Mouse (Mus musculus) lung, adult 2 months (tissue): ENCODE measurements around the gene Zbtb37.

ENCODE experiments used
- CTCF ChIP-seq: fragments of 200-500 bp; IDR thresholded peaks from 2 replicates; pipeline ENCODE4 v1.5.1; 2011; ENCODE audit warnings: mild to moderate bottlenecking, low read length, control low read depth; ENCODE audit not compliant: insufficient read depth
- POLR2A ChIP-seq: fragments of 200-500 bp; IDR thresholded peaks from 2 replicates; pipeline ENCODE4 v1.6.1; 2011; ENCODE audit warnings: low read depth, mild to moderate bottlenecking, control low read depth, low read length, borderline replicate concordance; ENCODE audit errors: extremely low read depth

DNA sequence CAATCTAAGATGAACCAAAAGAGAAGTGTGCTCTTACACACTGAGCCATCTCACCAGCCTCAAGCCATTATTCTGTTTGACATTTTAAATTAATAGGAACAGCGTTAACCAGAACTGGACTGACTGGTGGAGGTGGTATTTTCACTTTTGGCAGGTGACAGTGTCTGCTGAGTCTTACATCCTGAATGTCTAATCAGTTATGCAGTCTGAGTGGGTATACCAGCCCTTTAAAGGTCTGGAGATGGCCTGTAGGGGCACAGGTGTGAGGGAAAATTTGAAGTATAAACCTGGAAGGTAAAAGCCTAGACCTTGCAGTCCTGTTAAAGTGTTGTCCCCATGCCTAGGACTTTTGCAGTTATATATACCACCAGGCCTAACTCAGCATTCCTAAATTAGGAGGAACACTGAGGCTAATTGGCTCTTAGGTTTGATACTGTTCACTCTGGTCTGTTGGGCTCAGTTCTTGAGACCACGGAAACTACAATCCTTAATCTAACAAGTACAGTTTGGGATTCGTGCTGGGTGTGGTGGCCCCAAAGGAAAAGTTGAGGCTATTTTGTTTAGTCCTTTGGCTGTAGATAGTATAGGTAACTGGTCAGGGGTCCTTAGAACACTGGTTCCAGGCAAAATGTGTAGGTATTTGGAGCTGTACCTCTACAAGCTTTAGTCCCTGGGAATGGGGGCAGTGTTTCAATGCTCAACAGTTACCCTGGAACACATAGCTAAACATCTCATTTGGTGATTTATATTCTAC, 4.5 kb upstream of the Zbtb37 start:
- TF ChIP-seq POLR2A: no peak
- TF ChIP-seq CTCF: no peak
